Mouse (Mus musculus) gastrocnemius, postnatal 36 days (tissue): ENCODE measurements at regions not wholly inside any gene's neighbourhood (a gene's known extent, or its start where the extent isn't known, plus 50 kb on each side); places are given as distances from the start of the nearest gene placed in this dataset.

Source experiments
- DNase-seq, 2 experiments: peaks; one replicate each; pipeline ENCODE4 v3.0.0; 2022
- intact Hi-C: fragments of 180-260 bp; cut with DNase I; formaldehyde crosslinking; loops from one replicate; pipeline ENCODE4 v1.15.1; 2025

GRCm38 (mm10) chr8:23314275-23315123 lies 903.3 kb downstream of the Mrps31 start:
- intact Hi-C loops, result no loop called here
- DNase-seq, result no peak

GRCm38 (mm10) chr8:23319556-23319955 lies 908.4 kb downstream of the Mrps31 start:
- no peak for DNase-seq
- intact Hi-C loops, result no loop called here

- intact Hi-C loops, result no loop called here
- DNase-seq, result no peak
Observed at GRCm38 (mm10) chr8:23321166-23321565, 910.0 kb downstream of the Mrps31 start.

GRCm38 (mm10) chr8:23327283-23327682 lies 916.1 kb downstream of the Mrps31 start:
- no peak for DNase-seq
- intact Hi-C loops, result no loop called here

- peak in 1 of 2 experiments; percentile 9 for DNase-seq
- intact Hi-C loops, result no loop called here
Observed at GRCm38 (mm10) chr8:23344161-23344560, 933.0 kb downstream of the Mrps31 start.

- intact Hi-C loops, result no loop called here
- DNase-seq, result no peak
Observed at GRCm38 (mm10) chr8:23351367-23351930, 940.3 kb downstream of the Mrps31 start.

- intact Hi-C loops, result no loop called here
- no peak for DNase-seq
Observed at GRCm38 (mm10) chr8:23352259-23353106, 941.3 kb downstream of the Mrps31 start.

- intact Hi-C loops, result no loop called here
- no peak for DNase-seq
Observed at GRCm38 (mm10) chr8:23360061-23360622, 949.0 kb downstream of the Mrps31 start.

GRCm38 (mm10) chr8:23360850-23361274 lies 949.7 kb downstream of the Mrps31 start:
- no peak for DNase-seq
- intact Hi-C loops, result no loop called here
